Mouse (Mus musculus): ENCODE data around the gene Srpk2. TPM values are rescaled to one million over a fixed set of nuclear protein-coding genes. Genes with fewer than 3 reads are reported as not detected.

The Srpk2 gene
- polyA plus RNA-seq, 1 experiment from 2014 or later: 59.5 TPM

DNA sequence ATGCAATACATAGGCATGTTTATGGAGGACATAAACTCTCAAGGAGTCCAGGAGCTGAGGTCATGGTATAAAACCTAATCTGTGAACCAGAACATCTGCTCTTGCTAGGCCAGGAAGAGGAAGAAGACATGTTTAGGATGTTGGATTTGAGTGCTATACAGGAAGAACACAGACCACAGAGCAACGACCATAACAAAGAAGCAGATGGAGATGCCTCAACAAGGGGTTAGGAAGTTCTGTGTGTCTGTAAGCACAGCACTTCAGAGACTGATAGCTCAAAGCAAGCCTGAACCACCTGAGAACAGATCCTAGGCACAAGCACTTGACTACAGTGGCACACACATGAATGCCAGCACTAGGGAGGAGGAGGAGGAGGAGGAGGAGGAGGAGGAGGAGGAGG lies 52.9 kb downstream of the Srpk2 start:
- H3K27ac ChIP-seq (ENCODE audit: low read depth, low read length): no peak overlapping the region
- H3K36me3 ChIP-seq (ENCODE audit: control insufficient read depth, insufficient read depth, low read length): no peaks in the 10 kb centered on the region
- H3K9ac ChIP-seq (ENCODE audit: low read length): no peak overlapping the region
- H3K4me1 ChIP-seq (ENCODE audit: control insufficient read depth, insufficient read depth, low read length): no peaks in the 10 kb centered on the region
- H3K4me2 ChIP-seq: no peak overlapping the region
- no peak overlapping the region for H3K4me3 ChIP-seq (ENCODE audit: low read depth, low read length)
- H3K9me3 ChIP-seq (ENCODE audit: control insufficient read depth, low read length): no peaks in the 10 kb centered on the region
- DNase-seq (ENCODE audit: low spot score, missing footprints) (no peak), ATAC-seq (ENCODE audit: low FRiP score) (no peak)
- no peaks in the 10 kb centered on the region for H3K27me3 ChIP-seq (ENCODE audit: control insufficient read depth, insufficient read depth, low read length)
- 69% methylated on average over 1 of the region's 1 CpGs for WGBS

DNA sequence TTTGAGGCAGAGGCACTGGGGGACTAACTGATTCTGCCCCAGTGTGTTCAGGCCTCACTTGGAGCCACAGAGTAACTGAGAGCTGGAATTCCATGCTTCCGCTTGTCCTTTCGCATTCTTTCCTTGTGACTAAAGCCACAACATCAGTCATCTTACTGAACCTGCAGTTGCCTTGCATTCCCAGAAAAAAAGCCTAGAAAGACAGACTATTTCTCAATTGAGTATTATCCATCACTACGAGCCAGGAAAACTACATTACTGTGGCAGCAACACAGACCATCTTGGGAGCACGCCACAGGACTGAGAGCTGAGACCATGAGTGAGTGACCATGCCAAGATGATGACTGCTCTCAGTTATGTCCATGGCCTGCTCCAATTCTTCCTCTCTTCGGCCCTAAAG lies 57.2 kb downstream of the Srpk2 start:
- Histone ChIP-seq H3K9me3 (ENCODE audit: control insufficient read depth, low read length) (no peaks in the 10 kb centered on the region), H3K27me3 (ENCODE audit: control insufficient read depth, insufficient read depth, low read length) (no peaks in the 10 kb centered on the region), H3K4me2 (no peak overlapping the region), H3K4me3 (ENCODE audit: low read depth, low read length) (no peak overlapping the region), H3K27ac (ENCODE audit: low read depth, low read length) (no peak overlapping the region), H3K36me3 (ENCODE audit: control insufficient read depth, insufficient read depth, low read length) (no peaks in the 10 kb centered on the region), H3K9ac (ENCODE audit: low read length) (no peak overlapping the region), H3K4me1 (ENCODE audit: control insufficient read depth, insufficient read depth, low read length) (no peaks in the 10 kb centered on the region)
- DNase-seq (ENCODE audit: low spot score, missing footprints): no peak
- no peak for ATAC-seq (ENCODE audit: low FRiP score)
- 91% methylated on average over 5 of the region's 5 CpGs for WGBS

DNA sequence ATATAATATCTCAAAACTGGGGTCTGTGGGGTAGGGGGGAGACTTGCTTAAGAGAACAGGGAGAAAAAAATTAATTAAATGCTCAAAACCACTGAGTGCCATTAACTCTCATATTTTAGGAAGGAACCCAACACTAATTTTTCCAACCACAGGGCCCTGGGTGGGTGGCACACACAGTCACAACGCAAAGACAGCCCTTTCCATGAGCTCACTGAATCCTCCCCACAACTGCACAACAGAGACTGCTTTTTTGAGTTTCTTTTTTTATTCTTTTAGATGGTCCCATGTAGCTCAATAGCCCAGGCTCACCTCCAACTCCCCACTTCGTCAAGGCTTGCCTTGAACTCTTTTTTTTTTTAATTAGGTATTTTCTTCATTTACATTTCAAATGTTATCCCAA lies 58.2 kb downstream of the Srpk2 start:
- H3K27ac ChIP-seq (ENCODE audit: low read depth, low read length): no peak overlapping the region
- H3K9me3 ChIP-seq (ENCODE audit: control insufficient read depth, low read length): no peaks in the 10 kb centered on the region
- H3K4me1 ChIP-seq (ENCODE audit: control insufficient read depth, insufficient read depth, low read length): no peaks in the 10 kb centered on the region
- H3K4me2 ChIP-seq: no peak overlapping the region
- no peaks in the 10 kb centered on the region for H3K36me3 ChIP-seq (ENCODE audit: control insufficient read depth, insufficient read depth, low read length)
- no peaks in the 10 kb centered on the region for H3K27me3 ChIP-seq (ENCODE audit: control insufficient read depth, insufficient read depth, low read length)
- no peak overlapping the region for H3K9ac ChIP-seq (ENCODE audit: low read length)
- no peak for DNase-seq (ENCODE audit: low spot score, missing footprints)
- ATAC-seq (ENCODE audit: low FRiP score): no peak
- WGBS: 67% methylated on average over 2 of the region's 2 CpGs
- H3K4me3 ChIP-seq (ENCODE audit: low read depth, low read length): no peak overlapping the region

- DNase-seq (ENCODE audit: low spot score, missing footprints) (no peak), ATAC-seq (ENCODE audit: low FRiP score) (no peak)
- no peaks in the 10 kb centered on the region for H3K27me3 ChIP-seq (ENCODE audit: control insufficient read depth, insufficient read depth, low read length)
- H3K4me2 ChIP-seq: no peak overlapping the region
- no peak overlapping the region for H3K9ac ChIP-seq (ENCODE audit: low read length)
- no peaks in the 10 kb centered on the region for H3K9me3 ChIP-seq (ENCODE audit: control insufficient read depth, low read length)
- no peak overlapping the region for H3K4me3 ChIP-seq (ENCODE audit: low read depth, low read length)
- H3K36me3 ChIP-seq (ENCODE audit: control insufficient read depth, insufficient read depth, low read length): no peaks in the 10 kb centered on the region
- no peaks in the 10 kb centered on the region; the same call in 1 of the 2 replicates for H3K4me1 ChIP-seq (ENCODE audit: control insufficient read depth, insufficient read depth, low read length)
- WGBS: 82% methylated on average over 8 of the region's 8 CpGs
- H3K27ac ChIP-seq (ENCODE audit: low read depth, low read length): no peak overlapping the region
These were observed 63.8 kb downstream of the Srpk2 start for GRCm38 (mm10) chr5:23620621-23621020.

- 92% methylated on average over 7 of the region's 7 CpGs for WGBS
- no peaks in the 10 kb centered on the region; the same call in none of the 2 replicates for H3K4me1 ChIP-seq (ENCODE audit: control insufficient read depth, insufficient read depth, low read length)
- DNase-seq (ENCODE audit: low spot score, missing footprints): no peak
These were observed 65.8 kb downstream of the Srpk2 start for GRCm38 (mm10) chr5:23618656-23619055.

GRCm38 (mm10) chr5:23617104-23617415 lies 67.4 kb downstream of the Srpk2 start:
- H3K9ac ChIP-seq (ENCODE audit: low read length): peak overlapping the region; percentile 63
- no peaks in the 10 kb centered on the region for H3K9me3 ChIP-seq (ENCODE audit: control insufficient read depth, low read length)
- H3K4me1 ChIP-seq (ENCODE audit: control insufficient read depth, insufficient read depth, low read length): no peaks in the 10 kb centered on the region; the same call in none of the 2 replicates
- WGBS: 52% methylated on average over 5 of the region's 5 CpGs
- H3K36me3 ChIP-seq (ENCODE audit: control insufficient read depth, insufficient read depth, low read length): no peaks in the 10 kb centered on the region
- no peak for DNase-seq (ENCODE audit: low spot score, missing footprints)
- peak overlapping the region; percentile 36 for H3K4me3 ChIP-seq (ENCODE audit: low read depth, low read length)
- no peak for ATAC-seq (ENCODE audit: low FRiP score)
- H3K4me2 ChIP-seq: peak overlapping the region; percentile 52
- H3K27ac ChIP-seq (ENCODE audit: low read depth, low read length): peak overlapping the region; percentile 32
- H3K27me3 ChIP-seq (ENCODE audit: control insufficient read depth, insufficient read depth, low read length): no peaks in the 10 kb centered on the region

More at GRCm38 (mm10) chr5:23618656-23619055, 65.8 kb downstream of the Srpk2 start:
- no peak overlapping the region for H3K27ac ChIP-seq (ENCODE audit: low read depth, low read length)
- no peak for ATAC-seq (ENCODE audit: low FRiP score)
- H3K27me3 ChIP-seq (ENCODE audit: control insufficient read depth, insufficient read depth, low read length): no peaks in the 10 kb centered on the region
- H3K4me2 ChIP-seq: no peak overlapping the region
- no peak overlapping the region for H3K4me3 ChIP-seq (ENCODE audit: low read depth, low read length)
- no peaks in the 10 kb centered on the region for H3K36me3 ChIP-seq (ENCODE audit: control insufficient read depth, insufficient read depth, low read length)
- H3K9ac ChIP-seq (ENCODE audit: low read length): no peak overlapping the region
- no peaks in the 10 kb centered on the region for H3K9me3 ChIP-seq (ENCODE audit: control insufficient read depth, low read length)

- Histone ChIP-seq H3K4me2 (peak overlapping the region; percentile 52), H3K36me3 (ENCODE audit: control insufficient read depth, insufficient read depth, low read length) (no peaks in the 10 kb centered on the region), H3K9ac (ENCODE audit: low read length) (peak overlapping the region; percentile 66), H3K27ac (ENCODE audit: low read depth, low read length) (peak overlapping the region; percentile 32), H3K4me1 (ENCODE audit: control insufficient read depth, insufficient read depth, low read length) (no peaks in the 10 kb centered on the region; the same call in none of the 2 replicates), H3K9me3 (ENCODE audit: control insufficient read depth, low read length) (no peaks in the 10 kb centered on the region), H3K4me3 (ENCODE audit: low read depth, low read length) (peak overlapping the region; percentile 36), H3K27me3 (ENCODE audit: control insufficient read depth, insufficient read depth, low read length) (no peaks in the 10 kb centered on the region)
- DNase-seq (ENCODE audit: low spot score, missing footprints): peak; percentile 94
- WGBS: 14% methylated on average over 11 of the region's 11 CpGs
- peak; percentile 89 for ATAC-seq (ENCODE audit: low FRiP score)
These were observed 67.9 kb downstream of the Srpk2 start for GRCm38 (mm10) chr5:23616270-23617103.

DNA sequence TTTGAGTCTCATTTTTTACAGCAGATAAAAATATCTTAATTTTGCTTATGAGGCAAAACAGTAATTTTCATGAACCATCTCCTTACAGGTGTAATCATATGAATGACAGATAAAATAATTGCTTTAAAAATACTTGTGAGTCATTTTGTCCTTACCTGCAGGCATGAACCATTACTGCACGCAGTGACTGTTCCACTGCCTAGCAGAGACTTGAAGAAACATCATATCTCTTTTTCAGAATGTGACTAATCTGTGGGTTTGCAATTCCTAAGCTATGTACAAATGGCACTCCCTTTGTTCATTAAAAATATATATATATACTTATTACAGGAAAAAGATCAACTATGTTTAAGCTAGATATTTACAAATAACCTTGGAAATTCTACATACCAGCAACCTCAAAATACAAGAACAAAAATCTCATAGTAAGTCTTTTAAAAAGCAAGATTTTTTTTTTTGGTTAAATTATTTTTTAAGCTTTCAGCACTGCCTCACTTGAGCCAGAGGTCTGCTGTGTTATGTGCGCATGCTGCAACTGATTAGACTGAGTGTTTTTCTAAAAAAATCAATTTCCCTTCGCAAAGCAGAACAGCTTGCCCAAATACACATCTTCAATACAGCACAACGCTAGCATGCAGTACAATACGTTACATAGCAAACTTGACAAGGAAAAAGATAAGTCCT lies 68.7 kb downstream of the Srpk2 start:
- no peak for DNase-seq (ENCODE audit: low spot score, missing footprints)
- H3K4me1 ChIP-seq (ENCODE audit: control insufficient read depth, insufficient read depth, low read length): no peaks in the 10 kb centered on the region; the same call in none of the 2 replicates
- peak; percentile 71 for ATAC-seq (ENCODE audit: low FRiP score)
- H3K36me3 ChIP-seq (ENCODE audit: control insufficient read depth, insufficient read depth, low read length): no peaks in the 10 kb centered on the region
- H3K4me2 ChIP-seq: peak overlapping the region; percentile 52
- no peaks in the 10 kb centered on the region for H3K27me3 ChIP-seq (ENCODE audit: control insufficient read depth, insufficient read depth, low read length)
- H3K9ac ChIP-seq (ENCODE audit: low read length): peak overlapping the region; percentile 66
- WGBS: 72% methylated on average over 5 of the region's 5 CpGs
- no peaks in the 10 kb centered on the region for H3K9me3 ChIP-seq (ENCODE audit: control insufficient read depth, low read length)
- no peak overlapping the region; the same call in 1 of the 2 replicates for H3K27ac ChIP-seq (ENCODE audit: low read depth, low read length)
- peak overlapping the region; percentile 36 for H3K4me3 ChIP-seq (ENCODE audit: low read depth, low read length)

DNA sequence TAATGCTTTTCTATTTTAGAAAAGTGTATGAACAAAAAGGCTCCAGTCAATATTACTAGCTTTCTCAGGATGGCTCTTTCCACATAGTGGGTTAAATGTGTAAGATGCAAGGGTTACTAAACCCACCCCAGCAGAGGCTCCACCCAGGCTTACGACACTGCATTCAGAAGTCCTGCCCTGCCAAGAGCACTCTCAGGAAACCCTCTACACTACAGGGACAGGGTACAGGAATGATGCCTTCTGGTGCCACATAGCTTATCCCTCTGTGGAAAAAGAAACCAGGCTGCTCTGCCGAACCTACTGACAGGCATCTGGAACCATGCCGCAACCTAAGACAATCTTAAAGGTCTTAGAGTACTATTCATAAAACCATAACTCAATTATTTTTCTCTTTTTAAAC lies 71.6 kb downstream of the Srpk2 start:
- Histone ChIP-seq H3K36me3 (ENCODE audit: control insufficient read depth, insufficient read depth, low read length) (no peaks in the 10 kb centered on the region), H3K9ac (ENCODE audit: low read length) (no peak overlapping the region), H3K4me3 (ENCODE audit: low read depth, low read length) (no peak overlapping the region), H3K4me1 (ENCODE audit: control insufficient read depth, insufficient read depth, low read length) (no peaks in the 10 kb centered on the region; the same call in none of the 2 replicates), H3K9me3 (ENCODE audit: control insufficient read depth, low read length) (no peaks in the 10 kb centered on the region), H3K4me2 (no peak overlapping the region), H3K27me3 (ENCODE audit: control insufficient read depth, insufficient read depth, low read length) (no peaks in the 10 kb centered on the region), H3K27ac (ENCODE audit: low read depth, low read length) (no peak overlapping the region)
- no peak for DNase-seq (ENCODE audit: low spot score, missing footprints)
- 88% methylated on average over 3 of the region's 3 CpGs for WGBS
- ATAC-seq (ENCODE audit: low FRiP score): no peak

All from midbrain, embryonic 11.5 days (tissue).